Mouse (Mus musculus): ENCODE results near the gene Gpr87.

DNA sequence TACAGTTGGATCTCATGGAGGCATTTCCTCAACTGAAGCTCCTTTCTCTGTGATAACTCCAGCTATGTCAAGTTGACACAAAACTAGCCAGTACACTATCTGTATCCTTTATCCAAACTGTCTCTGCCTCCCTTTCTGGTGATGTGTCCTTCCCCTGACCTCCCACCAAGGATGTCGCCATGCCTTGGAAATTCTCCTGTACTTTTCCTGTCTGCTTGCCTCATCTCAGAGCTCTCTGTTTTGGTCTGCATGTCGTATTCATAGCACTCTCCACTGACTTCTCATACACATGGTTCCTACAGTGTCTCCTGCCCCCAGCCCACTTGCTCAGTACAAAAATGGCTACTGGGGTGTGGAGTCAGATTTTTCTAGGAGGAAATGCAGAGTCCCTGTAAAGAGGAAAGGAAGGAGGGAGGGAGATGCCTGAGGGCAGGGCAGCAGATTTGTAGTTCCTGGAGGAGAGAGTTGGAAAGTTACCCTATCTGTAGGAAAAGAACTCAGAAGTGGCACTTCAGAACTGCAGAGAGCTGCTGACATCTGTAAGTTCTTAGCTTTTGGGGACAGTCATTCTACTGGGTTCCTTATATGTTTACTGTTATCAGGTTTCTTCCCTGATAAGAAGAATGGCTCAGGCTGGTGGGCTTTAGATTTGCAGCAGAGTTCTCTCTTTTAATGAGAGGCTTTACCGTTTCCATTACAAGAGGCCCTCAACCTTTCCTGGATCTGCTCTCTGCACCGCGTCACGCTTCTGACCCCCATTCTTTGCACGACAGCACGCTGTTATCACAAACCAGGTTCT lies 53.2 kb downstream of the Gpr87 start:
- TF ChIP-seq ZNF384 (IDR thresholded peaks at IDR 0.05; ENCODE audit: low read depth, low read length) (no peak), MAFK (IDR thresholded peaks at IDR 0.05; ENCODE audit: borderline replicate concordance, low read depth, low read length) (no peak)
